Mouse (Mus musculus): ENCODE measurements at regions not wholly inside any gene's neighbourhood (a gene's known extent, or its start where the extent isn't known, plus 50 kb on each side); places are given as distances from the start of the nearest gene placed in this dataset.

- no peak for DNase-seq (ENCODE audit: low spot score in 2 of 2)
These were observed 229.8 kb upstream of the A430005L14Rik start for GRCm38 (mm10) chr4:153727273-153727672.

DNA sequence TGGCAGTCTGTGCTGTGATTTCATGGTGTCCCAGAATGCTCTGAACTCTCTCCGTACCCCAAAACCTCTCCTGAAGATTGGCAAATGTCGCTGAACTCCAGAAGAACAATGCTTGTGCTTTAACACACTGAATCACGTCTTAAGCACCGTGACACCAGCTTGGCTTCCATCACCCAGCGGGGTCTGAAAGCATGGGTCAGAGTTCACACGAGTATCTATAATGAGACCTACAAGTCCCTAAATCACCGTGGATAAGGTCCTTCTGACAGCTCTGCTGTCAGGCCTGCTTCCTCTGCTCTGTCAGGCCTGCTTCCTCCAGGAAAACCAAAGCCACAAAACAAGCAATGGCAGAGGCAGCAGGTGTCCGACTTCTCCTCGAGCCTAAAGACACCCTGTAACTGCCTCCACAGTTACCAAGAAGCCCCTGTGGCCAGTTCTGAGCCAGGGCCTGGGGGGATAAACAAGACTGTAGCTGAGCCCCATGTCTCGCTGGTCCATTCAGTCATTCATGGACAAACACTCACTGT, 229.1 kb upstream of the A430005L14Rik start:
- no peak for DNase-seq (ENCODE audit: low spot score in 2 of 2)

DNA sequence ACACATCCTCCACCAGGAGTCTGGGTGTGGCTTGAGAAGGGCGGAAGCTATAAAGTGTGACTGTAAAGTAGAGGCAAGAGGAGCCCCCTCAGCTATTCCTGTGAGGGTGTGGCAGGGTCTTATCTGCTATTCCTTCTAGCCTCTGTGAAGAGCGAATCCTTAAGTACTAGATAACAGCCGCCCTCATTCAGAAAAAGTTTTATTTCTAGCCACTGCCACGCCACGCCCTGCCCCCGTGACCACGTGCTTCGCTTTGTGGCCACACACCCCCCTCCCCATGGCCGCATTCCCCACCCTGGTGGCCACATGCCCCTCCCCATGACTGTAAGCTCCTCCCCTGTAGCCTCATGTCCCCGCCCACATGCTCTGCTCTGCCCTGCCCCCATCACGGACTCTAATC, 218.9 kb upstream of the A430005L14Rik start:
- DNase-seq (ENCODE audit: low spot score in 2 of 2) = no peak

GRCm38 (mm10) chr4:153742241-153742640, 214.8 kb upstream of the A430005L14Rik start:
- DNase-seq (ENCODE audit: low spot score in 2 of 2) = no peak

DNA sequence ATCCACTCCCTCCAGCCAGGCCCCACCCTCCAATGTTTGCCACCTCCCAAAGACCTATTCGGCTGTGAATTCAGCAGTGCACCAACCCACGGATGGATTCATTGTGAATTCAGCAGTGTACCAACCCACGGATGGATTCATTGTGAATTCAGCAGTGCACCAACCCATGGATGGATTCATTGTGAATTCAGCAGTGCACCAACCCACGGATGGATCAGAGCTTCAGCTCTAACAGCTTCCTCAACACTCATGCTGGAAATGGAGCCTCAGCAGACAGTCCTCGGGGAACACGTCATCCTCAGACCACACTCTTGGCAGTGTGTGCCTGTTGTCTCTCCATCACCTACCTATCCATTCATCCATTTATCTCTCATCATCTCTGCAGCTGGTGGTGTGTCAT, 204.2 kb upstream of the A430005L14Rik start:
- DNase-seq (ENCODE audit: low spot score in 2 of 2) = peak in 1 of 2 experiments; percentile 6

- no peak for DNase-seq (ENCODE audit: low spot score in 2 of 2)
These were observed 198.7 kb upstream of the A430005L14Rik start for GRCm38 (mm10) chr4:153758323-153758722.

DNA sequence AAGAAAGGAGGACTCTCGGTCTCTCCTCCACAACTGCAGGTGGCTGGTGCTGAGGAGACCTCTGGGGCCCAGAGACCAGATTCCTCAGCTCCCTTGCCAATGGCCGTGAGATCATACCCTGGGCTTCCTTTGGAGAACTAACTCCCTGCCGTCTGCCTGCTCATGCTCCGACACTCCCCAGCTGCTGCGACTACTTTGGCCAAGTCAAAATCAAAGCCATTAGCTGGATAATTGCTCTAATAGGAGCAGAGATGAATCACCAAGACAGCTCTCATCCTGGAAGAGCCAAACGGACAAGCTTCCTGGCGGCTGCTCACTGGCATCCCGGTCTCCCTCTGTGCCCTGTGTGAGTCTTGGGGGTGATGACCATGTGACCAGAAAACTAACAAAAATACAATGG, 198.3 kb upstream of the A430005L14Rik start:
- DNase-seq (ENCODE audit: low spot score in 2 of 2) = no peak

- no peak for DNase-seq (ENCODE audit: low spot score in 2 of 2)
These were observed 196.1 kb upstream of the A430005L14Rik start for GRCm38 (mm10) chr4:153760934-153761333.

GRCm38 (mm10) chr4:153763413-153763812, 193.6 kb upstream of the A430005L14Rik start:
- no peak for DNase-seq (ENCODE audit: low spot score in 2 of 2)

GRCm38 (mm10) chr4:153767713-153768112, 189.3 kb upstream of the A430005L14Rik start:
- no peak for DNase-seq (ENCODE audit: low spot score in 2 of 2)

GRCm38 (mm10) chr4:153768350-153768749, 188.7 kb upstream of the A430005L14Rik start:
- no peak for DNase-seq (ENCODE audit: low spot score in 2 of 2)

DNA sequence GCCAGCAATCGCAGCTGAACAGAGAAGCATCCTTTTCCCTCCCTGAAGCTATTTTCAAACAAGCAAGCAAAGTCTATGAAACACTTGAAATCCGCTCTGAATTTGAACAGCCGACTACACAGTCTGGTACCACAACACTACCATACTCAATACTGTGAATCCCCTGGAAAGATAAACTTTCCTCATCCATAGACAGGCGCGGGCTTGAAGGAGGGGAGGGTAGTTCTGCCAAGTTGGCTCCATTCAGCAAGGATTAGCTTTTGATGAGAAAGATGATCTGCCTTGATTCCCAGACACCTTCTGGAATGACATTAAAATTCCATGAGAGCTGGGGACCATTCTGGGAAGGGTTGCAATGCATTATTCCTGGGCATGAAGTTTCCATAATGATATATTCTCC, 186.4 kb upstream of the A430005L14Rik start:
- DNase-seq (ENCODE audit: low spot score in 2 of 2) = no peak

- no peak for DNase-seq (ENCODE audit: low spot score in 2 of 2)
These were observed 176.5 kb upstream of the A430005L14Rik start for GRCm38 (mm10) chr4:153780501-153780900.

DNA sequence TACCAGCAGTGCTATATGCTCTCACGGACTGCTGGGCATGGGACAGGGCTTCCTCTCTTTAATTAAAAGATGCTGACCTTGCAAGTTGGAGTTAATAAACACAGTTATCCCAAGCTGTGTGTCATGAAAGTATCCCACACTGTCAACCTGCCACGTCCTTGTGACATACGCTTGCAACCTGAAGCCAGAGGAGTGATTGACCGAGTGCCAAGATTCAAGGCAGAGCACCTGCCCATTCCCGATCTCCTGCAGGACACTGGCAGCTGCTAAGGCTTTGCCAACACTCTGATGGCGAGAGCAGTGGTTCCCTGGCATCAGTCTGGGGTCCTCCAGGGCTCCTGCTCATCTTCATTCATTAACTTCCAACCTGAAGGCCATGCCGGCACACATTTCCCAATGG, 175.8 kb upstream of the A430005L14Rik start:
- DNase-seq (ENCODE audit: low spot score in 2 of 2) = no peak

- DNase-seq (ENCODE audit: low spot score in 2 of 2) = no peak
These were observed 175.0 kb upstream of the A430005L14Rik start for GRCm38 (mm10) chr4:153781981-153782521.

DNA sequence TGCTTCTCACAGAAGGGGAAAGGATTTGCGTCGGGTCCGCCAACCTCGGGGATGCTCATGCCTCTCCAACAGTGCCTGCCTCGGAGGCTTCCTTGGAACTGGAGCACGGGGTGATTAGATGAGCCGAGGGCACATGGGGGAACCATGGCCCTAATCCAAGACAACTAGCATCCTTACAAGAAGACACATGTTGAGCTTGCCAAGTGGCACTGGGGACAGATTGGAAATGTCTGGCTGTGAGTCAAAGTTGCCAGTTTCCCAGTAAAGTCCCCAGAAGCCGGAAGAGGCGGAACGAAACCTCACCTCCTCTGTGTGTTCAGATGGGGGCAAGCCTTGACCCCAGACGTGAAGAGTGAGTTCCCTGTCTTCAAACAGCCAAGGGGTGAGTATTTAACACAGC, 172.6 kb upstream of the A430005L14Rik start:
- no peak for DNase-seq (ENCODE audit: low spot score in 2 of 2)

DNA sequence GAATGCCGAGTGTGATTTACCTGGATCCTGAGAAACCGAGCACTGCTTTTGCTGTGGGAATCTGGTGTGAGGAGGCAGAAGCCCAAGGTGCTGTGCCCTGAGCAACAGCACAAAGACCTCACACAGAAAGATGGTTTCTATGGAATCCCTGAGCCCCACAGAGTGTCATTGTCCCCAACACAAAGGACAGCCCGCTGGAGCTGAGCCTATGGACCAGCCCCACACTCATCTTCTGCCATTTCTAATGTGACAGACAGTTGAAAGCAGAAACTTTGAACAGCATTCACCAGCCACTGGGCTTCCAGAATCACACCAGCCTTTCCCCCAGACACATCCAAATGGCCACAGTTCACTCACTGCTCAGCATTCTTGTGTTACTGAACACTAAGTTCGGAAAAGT, 171.5 kb upstream of the A430005L14Rik start:
- DNase-seq (ENCODE audit: low spot score in 2 of 2) = no peak

DNA sequence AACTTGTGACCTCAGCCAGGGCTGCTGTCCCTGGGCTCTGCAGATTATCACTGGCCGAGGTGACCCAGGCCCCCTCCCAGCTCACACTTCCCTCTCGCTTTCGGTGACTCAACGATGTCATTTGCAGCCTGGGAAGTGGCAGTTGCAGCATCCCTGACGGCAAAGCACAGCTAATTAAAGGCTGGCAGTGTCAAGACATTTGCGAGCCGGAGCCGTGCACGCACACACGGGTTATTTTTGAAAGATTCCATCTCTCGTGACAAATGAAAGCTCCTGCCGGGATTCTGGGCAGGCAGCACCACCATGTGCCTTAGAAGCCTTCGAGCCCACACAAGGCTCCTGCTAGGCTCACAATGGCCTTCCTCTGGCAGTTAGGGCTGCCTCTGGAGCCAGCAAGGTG, 164.7 kb upstream of the A430005L14Rik start:
- no peak for DNase-seq (ENCODE audit: low spot score in 2 of 2)

- peak in 1 of 2 experiments; percentile 15 for DNase-seq (ENCODE audit: low spot score in 2 of 2)
These were observed 159.0 kb upstream of the A430005L14Rik start for GRCm38 (mm10) chr4:153798061-153798460.

- no peak for DNase-seq (ENCODE audit: low spot score in 2 of 2)
These were observed 151.3 kb upstream of the A430005L14Rik start for GRCm38 (mm10) chr4:153805727-153806126.

- DNase-seq (ENCODE audit: low spot score in 2 of 2) = no peak
These were observed 150.8 kb upstream of the A430005L14Rik start for GRCm38 (mm10) chr4:153806180-153806692.

DNA sequence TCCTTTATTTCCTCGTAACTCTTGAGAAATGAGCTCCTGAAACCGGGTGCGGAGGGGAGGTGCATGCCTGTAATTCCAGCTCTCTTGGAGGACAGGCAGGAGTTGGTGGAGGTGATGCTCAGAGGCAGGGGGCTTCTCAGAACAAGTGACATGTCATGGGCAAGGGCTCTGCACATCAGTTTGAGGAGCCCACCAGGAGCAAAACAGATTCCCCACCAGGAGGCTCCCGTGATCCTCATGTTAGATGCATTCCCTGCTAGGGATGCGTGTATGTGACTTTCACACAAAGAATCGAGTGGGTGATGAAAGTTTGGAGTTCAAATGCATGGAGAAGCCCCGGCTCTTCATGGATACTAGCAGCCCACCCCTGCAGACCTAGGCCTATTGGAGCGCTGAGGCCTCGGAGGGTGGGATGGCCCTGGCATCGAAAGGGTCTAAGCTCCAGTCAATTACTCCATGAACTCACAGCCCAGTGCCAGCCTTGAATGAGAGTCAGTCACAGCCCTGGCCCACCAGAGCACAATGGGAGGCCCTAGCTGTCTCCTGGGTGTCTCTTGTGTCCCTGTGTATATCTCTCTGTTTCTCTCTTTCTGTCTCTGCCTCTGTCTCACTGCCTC, 150.1 kb upstream of the A430005L14Rik start:
- no peak for DNase-seq (ENCODE audit: low spot score in 2 of 2)

- no peak for DNase-seq (ENCODE audit: low spot score in 2 of 2)
These were observed 144.2 kb upstream of the A430005L14Rik start for GRCm38 (mm10) chr4:153812866-153813265.

Measured in frontal cortex, postnatal 25 days (tissue).